Mouse (Mus musculus) hindbrain, embryonic 12.5 days (tissue): ENCODE measurements around the gene Etl4. TPM values are rescaled to one million over a fixed set of nuclear protein-coding genes. Genes with fewer than 3 reads are reported as not detected.
A peak's percentile ranks its signal among the peaks of the same experiment; 100 is the strongest.

Experiments used
- ATAC-seq: fragments of 200-750 bp; cut with Nextera tagmentation; 2 replicates; pipeline ENCODE4 v1.8.0; 2017; ENCODE audit warnings: moderate TSS enrichment; ENCODE audit not compliant: low FRiP score
- H3K27ac ChIP-seq: fragments of 300-500 bp; sonication (generic); 2 replicates; pipeline ENCODE4 v1.5.1; 2016; ENCODE audit warnings: mild to moderate bottlenecking
- H3K27me3 ChIP-seq: fragments of 300-500 bp; sonication (generic); 2 replicates; pipeline ENCODE4 v1.6.1; 2016; ENCODE audit warnings: mild to moderate bottlenecking
- H3K36me3 ChIP-seq: fragments of 300-500 bp; sonication (generic); 2 replicates; pipeline ENCODE4 v1.6.1; 2016; ENCODE audit warnings: mild to moderate bottlenecking
- H3K4me1 ChIP-seq: fragments of 300-500 bp; sonication (generic); 2 replicates; pipeline ENCODE4 v1.6.1; 2016
- H3K4me2 ChIP-seq: fragments of 300-500 bp; sonication (generic); replicated peaks from 2 replicates; pipeline ENCODE4 v1.6.1; 2016; ENCODE audit warnings: mild to moderate bottlenecking
- H3K4me3 ChIP-seq: fragments of 300-500 bp; sonication (generic); 2 replicates; pipeline ENCODE4 v1.5.1; 2016; ENCODE audit warnings: mild to moderate bottlenecking
- H3K9ac ChIP-seq: fragments of 300-500 bp; sonication (generic); 2 replicates; pipeline ENCODE4 v1.6.1; 2016; ENCODE audit warnings: mild to moderate bottlenecking, moderate library complexity
- H3K9me3 ChIP-seq: fragments of 300-500 bp; sonication (generic); replicated peaks from 2 replicates; pipeline ENCODE4 v1.6.1; 2016; ENCODE audit warnings: mild to moderate bottlenecking
- WGBS: fragments of 180-500 bp; shearing (Covaris S2); methylation state at CpG from one replicate; pipeline ENCODE4 v1.1.7; 2016; 5-methylcytosine and 5-hydroxymethylcytosine counted together
- polyA plus RNA-seq: library from polyadenylated mRNA; unstranded; fragments of >200 nt; fragmentation: Nextera tagmentation; extraction: Ambion mirVana; gene quantifications from 2 replicates; pipeline ENCODE4 v1.2.1, GENCODE M21; 2016

Gene Etl4
- polyA plus RNA-seq, result 18.7 and 19.4 TPM in 2 replicates

DNA sequence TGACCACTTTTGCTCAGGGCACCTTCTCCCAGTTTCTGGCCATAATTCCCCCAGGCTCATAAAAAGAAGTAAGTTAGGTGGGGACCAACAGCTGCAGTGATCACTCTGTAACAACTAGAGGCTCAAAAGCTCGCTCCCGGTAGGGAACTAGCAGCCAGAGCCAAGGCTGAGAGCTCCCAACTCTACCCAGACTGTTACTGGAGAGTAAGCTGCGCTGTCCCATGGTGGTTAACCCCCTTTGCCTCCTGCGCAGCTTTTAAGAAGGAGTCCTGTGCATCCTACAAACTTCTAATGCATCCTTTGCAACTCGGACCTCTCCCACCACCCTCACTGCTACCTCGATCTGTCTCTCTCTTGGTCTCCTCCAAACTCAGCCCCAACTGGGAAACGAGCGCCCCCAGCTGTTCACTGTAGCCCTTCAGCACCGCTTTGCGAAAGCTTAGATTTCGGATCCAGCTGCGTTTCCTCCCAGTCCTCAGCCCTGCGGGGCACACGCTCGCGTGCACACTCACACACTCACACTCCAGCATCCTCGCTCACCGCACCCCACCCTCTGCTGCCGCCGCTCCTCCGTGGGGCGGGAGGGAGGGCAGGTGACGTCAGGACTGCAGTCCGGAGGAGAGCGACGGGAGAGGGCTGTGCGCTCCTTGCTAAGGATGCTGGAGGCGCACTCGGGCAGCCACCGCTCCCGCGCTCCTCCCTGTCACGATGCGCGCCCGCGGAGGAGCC is at the start of gene Etl4:
TSS of gene Etl4 (plus strand) at position 610 of the 729 bp plus-strand sequence.
- under 1% methylated on average over 37 of the region's 37 CpGs for WGBS
- peak within 1 kb of the TSS; percentile 98 for H3K4me2 ChIP-seq
- H3K27ac ChIP-seq, result no peak within 1 kb of the TSS
- no peaks in the 10 kb centered on the region for H3K9me3 ChIP-seq
- no peaks in the 10 kb centered on the region for H3K36me3 ChIP-seq
- peak within 1 kb of the TSS; percentile 55 for H3K4me3 ChIP-seq
- peaks cover 46% of the 10 kb centered on the region for H3K27me3 ChIP-seq
- ATAC-seq, result peak; percentile 97
- peak within 1 kb of the TSS; percentile 50 for H3K9ac ChIP-seq
- peaks cover 18% of the 10 kb centered on the region for H3K4me1 ChIP-seq

GRCm38 (mm10) chr2:19869167-19869566 is 40.4 kb upstream of the Etl4 start:
- Histone ChIP-seq H3K9ac (no peak overlapping the region), H3K36me3 (no peaks in the 10 kb centered on the region), H3K4me1 (no peaks in the 10 kb centered on the region), H3K4me3 (no peak overlapping the region), H3K27ac (no peak overlapping the region), H3K9me3 (no peaks in the 10 kb centered on the region), H3K27me3 (no peaks in the 10 kb centered on the region), H3K4me2 (no peak overlapping the region)
- ATAC-seq, result no peak

- Histone ChIP-seq H3K4me1 (no peaks in the 10 kb centered on the region), H3K4me2 (no peak overlapping the region), H3K27me3 (no peaks in the 10 kb centered on the region), H3K27ac (no peak overlapping the region), H3K4me3 (no peak overlapping the region), H3K36me3 (no peaks in the 10 kb centered on the region), H3K9ac (no peak overlapping the region), H3K9me3 (no peaks in the 10 kb centered on the region)
- 90% methylated on average over 1 of the region's 1 CpGs for WGBS
- no peak for ATAC-seq
Measured at GRCm38 (mm10) chr2:19871881-19872280, 37.7 kb upstream of the Etl4 start.

GRCm38 (mm10) chr2:19890875-19891274 is 18.7 kb upstream of the Etl4 start:
- Histone ChIP-seq H3K9me3 (no peaks in the 10 kb centered on the region), H3K27ac (no peak overlapping the region), H3K27me3 (no peaks in the 10 kb centered on the region), H3K36me3 (no peaks in the 10 kb centered on the region), H3K4me3 (no peak overlapping the region), H3K4me1 (no peaks in the 10 kb centered on the region), H3K4me2 (no peak overlapping the region), H3K9ac (no peak overlapping the region)
- 42% methylated on average over 4 of the region's 4 CpGs for WGBS
- no peak for ATAC-seq

DNA sequence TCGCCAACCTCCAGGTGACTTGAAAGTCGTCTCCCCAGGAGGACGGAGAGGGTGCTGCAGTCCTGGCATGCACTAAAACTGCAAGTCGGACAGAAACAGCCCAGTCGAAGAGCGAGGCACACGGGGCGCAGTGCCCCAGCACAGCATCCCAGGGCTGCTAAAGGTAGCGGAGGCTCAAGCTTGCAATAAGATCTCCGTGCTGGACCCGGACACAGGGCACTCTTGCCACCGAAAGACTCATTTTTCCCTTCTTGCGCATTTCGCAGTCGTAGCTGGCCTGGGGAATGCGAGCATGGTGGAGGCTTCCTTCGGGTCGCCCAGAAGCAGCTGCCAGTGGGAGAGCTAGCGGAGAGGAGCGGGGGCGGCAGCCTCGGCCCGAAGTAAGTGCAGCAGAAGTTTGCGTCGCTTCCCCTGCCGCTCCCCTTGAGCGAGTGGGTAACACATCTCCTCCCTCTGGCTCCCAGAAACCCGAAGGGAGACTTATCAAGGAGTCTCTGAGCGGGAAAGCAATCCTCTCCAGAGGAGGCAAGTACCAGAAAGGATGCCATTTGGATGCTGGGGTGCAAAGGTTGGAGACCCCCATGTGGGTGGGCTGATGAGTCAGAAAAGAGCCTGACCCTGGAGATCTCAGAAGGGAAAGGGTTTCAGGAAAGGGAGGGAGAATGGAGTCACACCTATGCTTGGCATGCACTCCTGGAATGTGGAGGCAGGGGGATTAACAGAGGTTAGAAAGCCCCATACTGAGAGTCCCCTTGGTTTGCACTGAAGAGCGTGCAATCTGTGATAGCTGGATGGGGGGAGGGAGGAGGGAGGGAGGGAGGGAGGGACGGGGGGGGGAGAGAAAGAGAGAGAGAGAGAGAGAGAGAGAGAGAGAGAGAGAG is 560 bp downstream of the Etl4 start:
- H3K4me1 ChIP-seq, result peaks cover 18% of the 10 kb centered on the region
- H3K4me2 ChIP-seq, result peak overlapping the region; percentile 98
- H3K27me3 ChIP-seq, result peaks cover 46% of the 10 kb centered on the region
- peak overlapping the region; percentile 55 for H3K4me3 ChIP-seq
- peak overlapping the region; percentile 50 for H3K9ac ChIP-seq
- no peaks in the 10 kb centered on the region for H3K36me3 ChIP-seq
- ATAC-seq, result peak; percentile 77
- H3K9me3 ChIP-seq, result no peaks in the 10 kb centered on the region
- WGBS, result 1% methylated on average over 30 of the region's 31 CpGs
- H3K27ac ChIP-seq, result no peak overlapping the region

DNA sequence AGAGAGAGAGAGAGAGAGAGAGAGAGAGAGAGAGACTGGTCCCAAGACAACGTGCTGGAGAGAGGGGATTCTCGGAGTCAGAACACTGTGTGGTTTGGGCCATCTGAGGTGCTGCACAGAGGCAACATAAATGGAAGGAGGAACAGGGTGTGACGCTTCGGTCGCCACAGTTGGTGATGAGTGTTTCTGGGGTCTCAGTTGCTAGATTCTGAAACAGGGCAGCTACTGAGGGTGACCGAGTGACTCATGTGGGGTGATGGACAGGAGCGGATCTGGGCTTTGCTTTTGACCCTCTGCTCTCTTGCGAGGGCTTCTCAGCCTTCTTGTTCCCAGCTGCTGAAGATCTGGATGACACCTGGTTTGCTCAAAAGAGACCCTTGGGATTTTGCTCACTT is 1.2 kb downstream of the Etl4 start:
- H3K4me2 ChIP-seq, result peak overlapping the region; percentile 98
- H3K9me3 ChIP-seq, result no peaks in the 10 kb centered on the region
- H3K9ac ChIP-seq, result no peak overlapping the region
- 4% methylated on average over 8 of the region's 8 CpGs for WGBS
- H3K36me3 ChIP-seq, result no peaks in the 10 kb centered on the region
- peaks cover 18% of the 10 kb centered on the region for H3K4me1 ChIP-seq
- 0 out of 2 replicates have a peak overlapping the region, but pooled peaks have one; percentile 55 for H3K4me3 ChIP-seq
- no peak overlapping the region for H3K27ac ChIP-seq
- ATAC-seq, result no peak
- H3K27me3 ChIP-seq, result peaks cover 46% of the 10 kb centered on the region

DNA sequence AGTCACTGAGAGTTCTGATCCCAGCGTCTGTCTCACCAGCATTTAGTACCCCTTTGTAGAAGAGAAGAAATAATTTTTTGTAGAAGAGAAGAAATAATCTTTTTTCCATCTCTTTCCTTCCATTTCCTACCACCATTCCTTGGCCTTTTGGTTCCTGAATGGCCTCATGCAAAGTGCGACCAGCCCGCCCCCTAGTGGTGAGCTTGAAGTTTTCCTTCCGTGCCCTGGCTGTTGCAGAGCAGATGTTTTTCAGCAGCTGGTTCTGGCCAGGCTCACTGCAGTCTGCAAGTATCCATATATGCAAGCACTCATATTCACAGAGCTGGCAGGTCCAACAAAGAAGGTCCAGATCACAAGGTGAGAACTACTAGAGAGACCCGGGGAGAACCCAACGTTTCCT is 9.6 kb downstream of the Etl4 start:
- H3K9me3 ChIP-seq, result no peaks in the 10 kb centered on the region
- ATAC-seq, result no peak
- 28% methylated on average over 6 of the region's 6 CpGs for whole genome bisulfite sequencing
- H3K27me3 ChIP-seq, result no peaks in the 10 kb centered on the region
- no peak overlapping the region for H3K4me2 ChIP-seq
- no peak overlapping the region for H3K27ac ChIP-seq
- no peak overlapping the region for H3K9ac ChIP-seq
- no peak overlapping the region for H3K4me3 ChIP-seq
- no peaks in the 10 kb centered on the region for H3K36me3 ChIP-seq
- no peaks in the 10 kb centered on the region for H3K4me1 ChIP-seq

GRCm38 (mm10) chr2:19930009-19930408 is 20.4 kb downstream of the Etl4 start:
- H3K9ac ChIP-seq, result no peak overlapping the region
- H3K4me2 ChIP-seq, result no peak overlapping the region
- ATAC-seq, result no peak
- no peaks in the 10 kb centered on the region for H3K36me3 ChIP-seq
- 90% methylated on average over 1 of the region's 1 CpGs for WGBS
- no peaks in the 10 kb centered on the region for H3K9me3 ChIP-seq
- no peak overlapping the region for H3K27ac ChIP-seq
- no peaks in the 10 kb centered on the region for H3K27me3 ChIP-seq
- H3K4me3 ChIP-seq, result no peak overlapping the region
- H3K4me1 ChIP-seq, result no peaks in the 10 kb centered on the region

DNA sequence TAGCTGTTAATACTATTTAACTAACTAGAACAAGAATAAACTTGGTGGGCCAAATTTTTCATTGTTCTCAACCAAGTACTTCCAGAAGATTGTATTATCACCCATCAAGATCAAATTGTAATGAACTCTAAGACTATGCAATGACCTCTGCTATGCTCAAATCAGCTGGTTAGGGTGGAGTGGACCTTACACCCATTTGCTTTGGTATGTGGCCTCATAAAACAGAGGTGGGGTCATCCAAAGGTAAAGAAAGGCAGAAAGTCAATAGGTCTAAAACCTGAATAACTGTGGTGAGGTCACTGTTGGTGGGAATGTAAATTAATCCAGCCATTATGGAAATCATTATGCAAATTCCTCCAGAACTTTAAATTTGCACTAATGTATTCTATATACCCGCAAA is 24.3 kb downstream of the Etl4 start:
- Histone ChIP-seq H3K27ac (no peak overlapping the region), H3K36me3 (no peaks in the 10 kb centered on the region), H3K4me1 (no peaks in the 10 kb centered on the region), H3K4me3 (no peak overlapping the region), H3K9ac (no peak overlapping the region), H3K27me3 (no peaks in the 10 kb centered on the region), H3K9me3 (no peaks in the 10 kb centered on the region), H3K4me2 (no peak overlapping the region)
- no peak for ATAC-seq
- WGBS, result 87% methylated on average over 1 of the region's 1 CpGs

- Histone ChIP-seq H3K27ac (no peak overlapping the region), H3K4me3 (no peak overlapping the region), H3K9ac (no peak overlapping the region), H3K27me3 (no peaks in the 10 kb centered on the region), H3K36me3 (no peaks in the 10 kb centered on the region), H3K4me1 (no peaks in the 10 kb centered on the region), H3K9me3 (no peaks in the 10 kb centered on the region), H3K4me2 (no peak overlapping the region)
- WGBS, result 95% methylated on average over 6 of the region's 6 CpGs
- ATAC-seq, result no peak
Measured at GRCm38 (mm10) chr2:19945205-19945604, 35.6 kb downstream of the Etl4 start.

- H3K9ac ChIP-seq, result no peak overlapping the region
- no peak overlapping the region for H3K4me3 ChIP-seq
- H3K36me3 ChIP-seq, result no peaks in the 10 kb centered on the region
- no peaks in the 10 kb centered on the region for H3K27me3 ChIP-seq
- no peak overlapping the region for H3K27ac ChIP-seq
- ATAC-seq, result no peak
- no peak overlapping the region for H3K4me2 ChIP-seq
- no peaks in the 10 kb centered on the region for H3K9me3 ChIP-seq
- H3K4me1 ChIP-seq, result no peaks in the 10 kb centered on the region
- WGBS, result 63% methylated on average over 2 of the region's 2 CpGs
Measured at GRCm38 (mm10) chr2:19953028-19953427, 43.4 kb downstream of the Etl4 start.

DNA sequence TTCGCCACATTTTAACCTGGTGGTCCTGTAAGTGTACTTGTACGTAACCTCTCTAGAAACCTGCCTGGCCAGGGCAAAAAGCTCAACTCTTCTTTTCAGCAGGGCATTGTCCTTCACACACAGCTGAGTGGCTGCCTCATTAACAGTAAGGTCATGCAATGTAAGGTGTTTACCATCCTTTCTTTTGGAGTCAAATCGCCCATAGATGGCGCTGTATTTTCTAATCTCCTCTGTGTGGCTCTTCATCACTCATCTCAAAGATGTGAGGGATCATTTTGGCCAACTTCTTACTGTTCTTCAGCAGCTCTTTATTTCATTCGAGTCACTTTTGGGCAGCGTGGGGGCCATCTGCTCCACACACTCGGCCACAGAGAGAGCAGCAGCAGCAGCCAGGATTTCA is 56.9 kb downstream of the Etl4 start:
- 59% methylated on average over 7 of the region's 7 CpGs for WGBS
- Histone ChIP-seq H3K27ac (no peak overlapping the region), H3K9ac (no peak overlapping the region)

More for the DNA sequence above, 56.9 kb downstream of the Etl4 start:
- no peaks in the 10 kb centered on the region for H3K9me3 ChIP-seq
- no peaks in the 10 kb centered on the region for H3K27me3 ChIP-seq
- no peaks in the 10 kb centered on the region for H3K4me1 ChIP-seq
- H3K4me2 ChIP-seq, result no peak overlapping the region
- no peak overlapping the region for H3K4me3 ChIP-seq
- no peak for ATAC-seq
- no peaks in the 10 kb centered on the region for H3K36me3 ChIP-seq
